Mouse (Mus musculus) midbrain, embryonic 13.5 days (tissue): ENCODE results near the gene Cbfa2t2. TPM values are rescaled to one million over a fixed set of nuclear protein-coding genes. Genes with fewer than 3 reads are reported as not detected.

ENCODE experiments used
- ATAC-seq: fragments of 200-750 bp; cut with Nextera tagmentation; 2 replicates; pipeline ENCODE4 v1.8.0; 2017; ENCODE audit warnings: mild to moderate bottlenecking, moderate TSS enrichment, moderate library complexity
- H3K27ac ChIP-seq: fragments of 300-500 bp; sonication (generic); 2 replicates; pipeline ENCODE4 v1.5.1; 2015; ENCODE audit warnings: inconsistent platforms, mild to moderate bottlenecking, moderate library complexity
- H3K27me3 ChIP-seq: fragments of 300-500 bp; sonication (generic); 2 replicates; pipeline ENCODE4 v1.6.1; 2015; ENCODE audit warnings: mild to moderate bottlenecking, inconsistent platforms
- H3K36me3 ChIP-seq: fragments of 300-500 bp; sonication (generic); 2 replicates; pipeline ENCODE4 v1.6.1; 2015; ENCODE audit warnings: mild to moderate bottlenecking, inconsistent platforms
- H3K4me1 ChIP-seq: fragments of 300-500 bp; sonication (generic); replicated peaks from 2 replicates; pipeline ENCODE4 v1.6.1; 2015; ENCODE audit warnings: inconsistent platforms
- H3K4me2 ChIP-seq: fragments of 300-500 bp; sonication (generic); replicated peaks from 2 replicates; pipeline ENCODE4 v1.6.1; 2015; ENCODE audit warnings: moderate library complexity, mild to moderate bottlenecking, inconsistent platforms
- H3K4me3 ChIP-seq: fragments of 300-500 bp; sonication (generic); replicated peaks from 2 replicates; pipeline ENCODE4 v1.5.1; 2015; ENCODE audit warnings: mild to moderate bottlenecking, inconsistent platforms
- H3K9ac ChIP-seq: fragments of 300-500 bp; sonication (generic); replicated peaks from 2 replicates; pipeline ENCODE4 v1.6.1; 2015; ENCODE audit warnings: mild to moderate bottlenecking, inconsistent platforms
- H3K9me3 ChIP-seq: fragments of 300-500 bp; sonication (generic); 2 replicates; pipeline ENCODE4 v1.6.1; 2016; ENCODE audit warnings: mild to moderate bottlenecking, inconsistent platforms
- WGBS: fragments of 180-500 bp; shearing (Covaris S2); methylation state at CpG from one replicate; pipeline ENCODE4 v1.1.7; 2015; 5-methylcytosine and 5-hydroxymethylcytosine counted together
- polyA plus RNA-seq: library from polyadenylated mRNA; unstranded; fragments of >200 nt; fragmentation: Nextera tagmentation; extraction: Ambion mirVana; gene quantifications from 2 replicates; pipeline ENCODE4 v1.2.1, GENCODE M21; 2015

The Cbfa2t2 gene
- 71.6 and 83.1 TPM in 2 replicates for polyA plus RNA-seq

DNA sequence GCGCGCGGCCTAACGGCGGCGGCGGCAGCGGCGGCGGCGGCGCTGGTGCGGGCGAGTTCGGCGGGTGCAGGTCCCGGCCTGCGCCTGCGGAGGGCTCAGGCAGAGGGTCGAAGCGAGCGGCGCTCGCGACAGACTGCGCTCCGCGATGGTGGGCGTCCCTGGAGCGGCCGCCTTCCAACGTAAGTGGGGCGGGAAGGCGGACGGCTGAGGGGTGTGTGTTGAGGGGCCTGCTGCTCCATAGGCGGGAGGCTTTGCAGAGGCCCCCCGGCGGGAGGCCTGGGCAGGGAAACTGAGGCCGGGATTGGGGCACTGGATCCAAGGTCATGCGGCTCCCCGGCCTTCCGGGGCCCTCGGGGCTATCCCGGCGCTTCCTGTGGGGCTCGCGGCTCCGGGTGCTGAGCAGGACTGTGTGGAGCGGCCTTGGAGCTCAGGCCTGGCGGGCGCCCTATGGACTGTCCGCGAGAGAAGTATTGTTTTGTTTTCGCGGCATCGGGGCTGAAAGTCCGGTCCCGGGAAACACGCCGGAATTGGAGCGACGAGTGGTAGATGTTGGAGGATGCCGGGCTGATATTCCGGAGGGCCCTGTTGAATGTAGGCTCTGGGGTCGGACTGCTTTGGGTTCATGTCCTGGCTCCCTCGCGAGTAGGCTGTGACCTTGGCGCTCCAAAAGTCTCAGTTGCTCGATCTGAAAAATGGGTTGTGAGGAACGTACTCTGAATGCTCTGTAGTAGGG lies at the start of gene Cbfa2t2:
Gene Cbfa2t2, plus strand, starts transcription at position 24 of the 733 bp plus-strand sequence.
- Histone ChIP-seq H3K4me1 (peaks cover 36% of the 10 kb centered on the region), H3K4me3 (peak within 1 kb of the TSS; percentile 98), H3K27me3 (no peaks in the 10 kb centered on the region), H3K36me3 (no peaks in the 10 kb centered on the region), H3K9ac (peak within 1 kb of the TSS; percentile 99), H3K27ac (peak within 1 kb of the TSS; percentile 95), H3K9me3 (no peaks in the 10 kb centered on the region), H3K4me2 (peak within 1 kb of the TSS; percentile 69)
- peak; percentile 95 for ATAC-seq
- WGBS = under 1% methylated on average over 58 of the region's 70 CpGs

DNA sequence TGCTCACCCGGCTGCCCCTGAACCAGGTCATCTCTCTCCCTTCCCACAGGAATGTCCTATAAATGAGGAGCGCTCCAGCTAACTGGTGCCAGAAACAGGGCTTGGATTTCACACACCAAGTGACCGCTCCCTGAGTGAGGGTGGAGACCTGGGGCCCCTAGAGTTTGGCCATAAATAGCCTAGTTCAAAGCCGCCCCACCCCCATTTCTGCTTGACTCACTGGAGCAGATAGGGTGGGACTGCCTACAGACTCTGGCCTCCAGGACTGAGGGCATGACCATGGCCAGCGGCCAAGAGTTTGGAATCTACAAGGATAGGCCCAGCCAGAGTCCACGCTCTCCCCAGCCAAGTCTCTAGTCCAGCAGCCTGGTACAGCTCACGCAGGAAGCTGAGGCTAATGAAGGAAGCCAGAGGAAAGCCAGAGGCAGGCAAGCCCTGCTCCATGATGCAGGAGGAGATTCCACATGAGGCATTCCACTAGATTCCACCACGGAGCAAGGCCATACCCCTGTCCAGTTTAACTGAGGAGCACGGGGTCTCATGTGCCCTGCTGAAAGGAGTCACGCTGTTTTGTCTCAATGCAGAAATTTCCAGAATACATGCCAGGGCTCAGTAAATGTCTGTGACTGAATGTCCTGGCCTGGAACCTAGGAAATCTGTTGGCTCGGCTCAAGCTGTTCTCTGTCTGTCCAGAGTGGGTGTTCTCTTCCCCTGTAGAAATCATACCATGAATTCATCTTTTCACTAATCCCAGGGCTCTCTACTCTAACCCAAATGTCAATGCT lies 45.9 kb upstream of the Cbfa2t2 start:
- Histone ChIP-seq H3K4me3 (no peak overlapping the region), H3K9ac (no peak overlapping the region), H3K9me3 (no peaks in the 10 kb centered on the region), H3K36me3 (no peaks in the 10 kb centered on the region), H3K4me2 (no peak overlapping the region), H3K27me3 (no peaks in the 10 kb centered on the region), H3K27ac (no peak overlapping the region), H3K4me1 (no peaks in the 10 kb centered on the region)
- 93% methylated on average over 11 of the region's 11 CpGs for WGBS
- no peak for ATAC-seq

DNA sequence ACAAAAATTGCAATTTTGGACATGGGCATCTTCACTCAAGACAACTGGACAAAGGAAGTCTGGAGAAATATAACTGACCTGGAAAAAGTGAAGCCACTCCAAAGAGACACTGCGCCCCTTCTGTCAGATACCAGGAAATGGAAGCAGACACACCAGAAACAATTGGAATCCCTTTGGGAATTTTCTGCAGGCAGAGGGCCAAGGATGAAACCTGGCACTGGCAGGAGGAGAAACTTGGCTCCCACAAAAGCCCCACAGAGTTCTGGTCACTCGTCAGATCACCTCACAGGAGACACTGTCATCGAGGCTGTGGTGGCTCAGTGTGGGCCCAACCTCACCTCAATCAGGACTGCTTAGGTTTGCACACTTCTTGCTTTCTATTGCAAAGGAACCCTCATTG lies 41.7 kb upstream of the Cbfa2t2 start:
- no peak for ATAC-seq
- H3K27me3 ChIP-seq = no peaks in the 10 kb centered on the region

DNA sequence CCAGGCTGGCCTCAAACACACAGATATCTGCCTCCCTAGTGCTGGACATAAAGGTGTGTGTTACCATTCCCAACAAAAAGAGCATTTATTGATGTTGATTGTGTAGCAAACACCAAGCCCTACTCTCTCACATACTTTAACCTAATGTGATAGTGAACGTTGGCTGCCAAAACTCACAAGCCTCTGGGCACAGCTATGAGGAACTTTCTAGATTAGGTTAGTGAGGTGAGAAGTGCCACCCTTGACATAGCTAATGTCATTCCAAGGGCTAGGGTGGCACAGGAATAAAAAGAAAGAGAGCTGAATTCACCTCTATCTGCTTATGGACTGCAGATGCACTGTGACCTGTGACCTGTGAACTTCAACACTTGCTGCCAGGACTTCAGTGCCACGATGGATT lies 39.8 kb upstream of the Cbfa2t2 start:
- Histone ChIP-seq H3K9ac (no peak overlapping the region), H3K27me3 (no peaks in the 10 kb centered on the region), H3K27ac (no peak overlapping the region), H3K4me2 (no peak overlapping the region), H3K4me3 (no peak overlapping the region), H3K36me3 (no peaks in the 10 kb centered on the region), H3K9me3 (no peaks in the 10 kb centered on the region), H3K4me1 (no peaks in the 10 kb centered on the region)
- WGBS = 87% methylated on average over 2 of the region's 2 CpGs
- ATAC-seq = no peak

More for the DNA sequence above, 41.7 kb upstream of the Cbfa2t2 start:
- H3K4me1 ChIP-seq = no peaks in the 10 kb centered on the region
- H3K36me3 ChIP-seq = no peaks in the 10 kb centered on the region
- no peaks in the 10 kb centered on the region for H3K9me3 ChIP-seq
- H3K9ac ChIP-seq = no peak overlapping the region
- no peak overlapping the region for H3K4me2 ChIP-seq
- no peak overlapping the region for H3K4me3 ChIP-seq
- H3K27ac ChIP-seq = no peak overlapping the region
- WGBS = 84% methylated on average over 3 of the region's 3 CpGs

DNA sequence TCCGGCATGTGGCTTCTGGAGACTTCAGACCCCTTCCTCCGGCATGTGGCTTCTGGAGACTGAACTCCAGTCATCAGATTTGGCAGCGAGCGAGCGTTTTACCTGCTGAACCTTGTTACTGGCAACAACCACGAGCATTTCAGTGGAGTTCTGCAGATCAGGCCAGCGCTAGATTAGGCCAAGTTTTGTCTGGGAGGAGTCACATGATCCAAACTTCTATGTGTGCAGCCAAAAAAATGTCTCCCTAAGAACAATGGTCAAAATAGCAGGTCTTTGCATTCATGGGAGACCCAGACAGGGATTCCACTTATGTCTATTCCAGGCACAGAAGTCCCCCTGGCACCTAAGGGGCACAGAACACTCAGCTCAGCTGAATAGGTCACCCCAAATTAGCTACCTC lies 38.0 kb upstream of the Cbfa2t2 start:
- Histone ChIP-seq H3K9ac (no peak overlapping the region), H3K27me3 (no peaks in the 10 kb centered on the region), H3K27ac (no peak overlapping the region), H3K4me1 (peaks cover 7% of the 10 kb centered on the region), H3K36me3 (no peaks in the 10 kb centered on the region), H3K4me3 (no peak overlapping the region), H3K9me3 (no peaks in the 10 kb centered on the region), H3K4me2 (no peak overlapping the region)
- ATAC-seq = no peak
- 89% methylated on average over 7 of the region's 7 CpGs for WGBS

DNA sequence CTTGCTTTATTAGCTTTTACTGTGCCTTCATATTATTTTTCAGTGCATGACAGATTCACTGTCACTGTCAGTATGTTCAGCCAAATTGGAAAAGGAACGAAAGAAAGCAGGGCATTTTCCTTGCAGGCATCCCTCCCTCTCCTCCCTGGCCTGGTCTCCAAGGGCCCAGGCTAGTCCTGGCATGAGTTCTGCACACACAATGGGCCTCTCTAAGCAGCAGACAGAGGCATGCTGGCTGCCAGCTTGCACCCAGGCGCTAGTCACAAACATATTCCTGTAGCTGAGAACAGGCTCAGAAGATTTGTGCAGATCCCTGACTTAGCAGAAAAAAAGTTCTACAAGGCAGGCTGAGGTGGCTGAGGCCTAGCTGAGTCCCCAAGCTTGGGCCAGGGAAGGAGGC lies 37.0 kb upstream of the Cbfa2t2 start:
- no peaks in the 10 kb centered on the region for H3K36me3 ChIP-seq
- no peak for ATAC-seq
- no peak overlapping the region for H3K27ac ChIP-seq
- H3K4me3 ChIP-seq = no peak overlapping the region
- H3K4me2 ChIP-seq = no peak overlapping the region
- WGBS = 86% methylated on average over 2 of the region's 2 CpGs
- no peak overlapping the region for H3K9ac ChIP-seq
- no peaks in the 10 kb centered on the region for H3K27me3 ChIP-seq
- peaks cover 7% of the 10 kb centered on the region for H3K4me1 ChIP-seq
- H3K9me3 ChIP-seq = no peaks in the 10 kb centered on the region

DNA sequence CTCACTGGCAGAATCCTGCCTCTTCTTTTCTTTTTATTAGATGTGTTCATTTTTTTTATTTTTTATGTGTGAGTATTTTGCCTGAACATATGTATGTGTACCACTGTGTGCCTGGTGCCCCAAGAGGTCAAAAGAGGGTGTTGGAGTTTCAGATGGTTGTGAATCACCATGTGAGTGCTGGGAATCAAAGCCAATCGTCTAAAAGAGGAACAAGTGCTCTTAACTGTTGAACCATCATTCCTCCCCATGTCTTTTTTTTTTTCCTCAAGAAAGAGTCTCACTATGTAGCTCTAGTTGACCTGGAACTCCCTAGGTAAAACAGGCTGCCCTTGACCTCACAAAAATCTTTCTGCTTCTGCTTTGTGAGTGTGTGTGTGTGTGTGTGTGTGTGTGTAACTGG lies 34.3 kb upstream of the Cbfa2t2 start:
- Histone ChIP-seq H3K27me3 (peaks cover 4% of the 10 kb centered on the region; the same call in 1 of the 2 replicates), H3K4me1 (peaks cover 13% of the 10 kb centered on the region), H3K36me3 (no peaks in the 10 kb centered on the region), H3K4me3 (no peak overlapping the region), H3K9ac (no peak overlapping the region), H3K27ac (no peak overlapping the region), H3K4me2 (no peak overlapping the region), H3K9me3 (no peaks in the 10 kb centered on the region)
- no peak for ATAC-seq
- 73% methylated on average over 1 of the region's 1 CpGs for WGBS

DNA sequence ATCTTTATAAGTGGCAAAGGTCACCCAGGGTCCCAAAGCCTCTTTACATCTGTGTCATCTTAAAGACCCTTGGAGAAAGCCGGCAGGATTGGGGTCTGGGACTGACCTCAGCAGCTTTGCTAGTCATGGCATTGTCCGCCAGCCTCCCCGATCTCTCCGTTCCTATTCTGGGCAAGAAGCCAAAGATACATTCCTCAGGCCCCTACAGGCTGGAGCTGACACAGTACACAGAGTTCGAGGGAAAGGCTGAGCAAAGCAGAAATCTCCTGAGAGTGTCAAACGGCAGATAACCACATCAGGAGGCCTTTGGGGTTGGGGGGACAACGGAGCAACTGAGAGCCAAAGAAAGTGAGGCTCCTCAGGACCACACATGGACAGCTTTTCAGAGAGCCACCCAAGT lies 33.5 kb upstream of the Cbfa2t2 start:
- no peak for ATAC-seq
- WGBS = 37% methylated on average over 7 of the region's 7 CpGs
- Histone ChIP-seq H3K9me3 (no peaks in the 10 kb centered on the region), H3K4me1 (peaks cover 19% of the 10 kb centered on the region), H3K36me3 (no peaks in the 10 kb centered on the region), H3K27ac (no peak overlapping the region), H3K9ac (no peak overlapping the region), H3K4me2 (no peak overlapping the region), H3K4me3 (no peak overlapping the region), H3K27me3 (peaks cover 8% of the 10 kb centered on the region; the same call in 1 of the 2 replicates)

DNA sequence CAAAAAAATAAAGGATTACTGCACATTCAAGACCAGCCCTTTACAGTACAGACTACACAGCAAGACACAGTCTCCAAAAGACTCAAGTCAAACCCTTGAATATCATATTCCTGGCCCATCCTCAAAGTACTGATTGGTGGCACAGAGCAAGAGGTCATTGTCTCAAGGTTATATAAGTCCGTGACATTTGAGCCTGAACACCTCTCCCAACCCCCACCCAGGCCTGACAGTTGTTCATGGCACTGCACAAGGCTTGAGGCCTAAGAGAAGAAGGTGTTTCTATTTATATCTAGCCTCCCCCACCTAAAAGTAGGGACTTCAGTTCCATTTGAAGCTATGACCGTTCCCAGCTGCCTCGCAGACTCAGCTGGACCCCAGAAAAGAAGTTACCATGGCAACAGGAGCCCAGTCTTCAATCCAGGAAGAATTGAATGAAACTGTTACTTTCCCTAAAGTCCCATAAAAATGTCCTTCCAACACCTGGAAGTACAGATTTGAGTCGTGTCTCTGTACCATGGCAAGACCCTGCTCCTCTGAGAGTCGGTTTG lies 30.8 kb upstream of the Cbfa2t2 start:
- no peak overlapping the region for H3K9ac ChIP-seq
- H3K27me3 ChIP-seq = peaks cover 21% of the 10 kb centered on the region
- no peaks in the 10 kb centered on the region for H3K36me3 ChIP-seq
- no peaks in the 10 kb centered on the region for H3K9me3 ChIP-seq
- H3K27ac ChIP-seq = no peak overlapping the region
- no peak for ATAC-seq
- H3K4me3 ChIP-seq = no peak overlapping the region
- H3K4me2 ChIP-seq = no peak overlapping the region
- H3K4me1 ChIP-seq = peaks cover 24% of the 10 kb centered on the region
- WGBS = 49% methylated on average over 5 of the region's 5 CpGs

DNA sequence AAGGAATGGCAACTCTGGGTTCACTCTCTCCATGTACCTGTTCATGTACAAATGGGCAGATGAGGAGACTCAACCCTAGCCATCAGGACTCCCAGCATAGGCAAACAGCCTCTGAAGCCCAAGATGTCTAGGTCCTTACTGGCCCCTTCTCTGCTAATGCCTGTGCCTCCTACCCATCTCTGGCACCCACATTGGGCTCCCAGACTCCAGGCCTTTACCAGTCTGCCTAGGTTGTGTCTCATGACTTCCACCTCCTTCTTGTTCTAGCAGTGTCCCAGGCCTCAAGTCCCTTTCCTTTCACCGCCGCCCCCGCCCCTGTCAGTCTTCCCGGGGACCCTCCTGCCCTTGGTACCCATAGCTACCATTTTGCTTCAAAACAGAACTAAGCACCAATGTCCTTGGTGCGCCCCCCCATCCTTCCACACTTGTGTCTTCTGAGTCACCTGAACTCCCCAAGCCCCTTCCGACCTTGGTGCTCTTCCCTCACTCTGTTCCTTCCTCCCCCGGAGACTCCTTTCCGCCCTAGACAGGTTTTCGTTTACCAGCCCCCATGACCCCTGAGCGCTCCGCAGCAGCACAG lies 29.1 kb upstream of the Cbfa2t2 start:
- WGBS = 28% methylated on average over 11 of the region's 11 CpGs
- no peak overlapping the region for H3K27ac ChIP-seq
- ATAC-seq = peak; percentile 15

DNA sequence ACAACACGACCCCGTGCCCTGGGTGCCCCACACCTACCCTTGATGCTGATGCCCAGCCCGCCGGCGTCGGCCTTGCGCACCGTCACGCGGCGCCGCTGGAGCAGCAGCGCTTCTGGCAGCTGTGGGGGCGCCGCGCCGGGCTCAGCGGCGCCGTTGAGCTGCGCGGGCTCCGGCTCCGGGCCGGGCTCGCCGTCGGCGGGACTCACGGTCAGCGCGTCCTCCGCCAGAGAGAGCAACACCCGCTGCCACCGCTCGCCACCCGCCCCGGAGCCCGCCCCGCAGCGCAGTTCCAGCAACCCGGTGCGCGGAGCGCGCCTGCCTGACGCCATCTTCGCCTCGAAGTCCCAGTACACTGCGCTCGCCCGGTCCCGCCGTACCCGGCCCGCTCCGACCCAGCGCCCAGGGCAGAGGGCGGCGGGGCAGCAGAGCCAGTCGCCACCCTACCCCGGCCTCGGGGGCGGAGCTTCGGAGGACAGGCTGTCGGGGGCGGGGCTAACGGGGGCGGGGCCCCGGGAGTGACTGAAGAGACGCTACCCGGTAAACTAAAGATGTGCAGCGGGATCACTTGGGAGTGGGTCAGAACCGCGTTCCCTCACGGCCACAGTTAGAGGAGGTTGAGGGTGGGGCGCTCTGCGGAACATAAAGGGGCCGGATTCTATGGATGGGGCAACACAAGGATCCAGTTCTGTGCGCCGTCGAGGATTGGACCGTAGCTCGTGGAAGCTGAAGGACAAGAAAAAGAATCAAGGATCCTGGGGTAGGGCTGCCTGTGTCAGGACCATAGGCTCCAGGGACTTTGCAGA lies 28.4 kb upstream of the Cbfa2t2 start, which contains the start of gene Snta1:
Gene Snta1, minus strand, starts transcription at position 457 of the 803 bp plus-strand sequence.
- no peaks in the 10 kb centered on the region for H3K9me3 ChIP-seq
- no peaks in the 10 kb centered on the region for H3K36me3 ChIP-seq
- H3K27ac ChIP-seq = peak within 1 kb of the TSS; percentile 44; the same call in 1 of the 2 replicates
- peak within 1 kb of the TSS; percentile 73 for H3K4me2 ChIP-seq
- peak within 1 kb of the TSS; percentile 73 for H3K4me3 ChIP-seq
- peak; percentile 87 for ATAC-seq
- H3K4me1 ChIP-seq = peaks cover 21% of the 10 kb centered on the region
- H3K27me3 ChIP-seq = peaks cover 22% of the 10 kb centered on the region
- H3K9ac ChIP-seq = peak within 1 kb of the TSS; percentile 76
- 2% methylated on average over 78 of the region's 84 CpGs for WGBS

More for the DNA sequence above, 29.1 kb upstream of the Cbfa2t2 start:
- Histone ChIP-seq H3K27me3 (peaks cover 22% of the 10 kb centered on the region), H3K4me3 (peak overlapping the region; percentile 73), H3K4me1 (peaks cover 24% of the 10 kb centered on the region), H3K36me3 (no peaks in the 10 kb centered on the region), H3K9ac (peak overlapping the region; percentile 76), H3K4me2 (peak overlapping the region; percentile 73), H3K9me3 (no peaks in the 10 kb centered on the region)
